Mouse (Mus musculus): ENCODE measurements around the gene Camk1d. TPM values are rescaled to one million over a fixed set of nuclear protein-coding genes. Genes with fewer than 3 reads are reported as not detected.

The Camk1d gene
- polyA plus RNA-seq, 1 experiment from 2014 or later = 1.1 TPM

GRCm38 (mm10) chr2:5709911-5710310 is 4.4 kb downstream of the Camk1d start:
- no peak for ATAC-seq (ENCODE audit: insufficient number of reproducible peaks, insufficient read depth, low FRiP score, low TSS enrichment, low read depth)
- peaks cover 38% of the 10 kb centered on the region for H3K27me3 ChIP-seq
- no peaks in the 10 kb centered on the region for H3K9me3 ChIP-seq
- WGBS = 81% methylated on average over 4 of the region's 4 CpGs
- no peak overlapping the region for H3K9ac ChIP-seq (replicated peaks)
- H3K36me3 ChIP-seq = no peaks in the 10 kb centered on the region
- peaks cover 11% of the 10 kb centered on the region for H3K4me1 ChIP-seq (replicated peaks)
- no peak overlapping the region for H3K27ac ChIP-seq
- H3K4me3 ChIP-seq (replicated peaks) = no peak overlapping the region
- H3K4me2 ChIP-seq = no peak overlapping the region

GRCm38 (mm10) chr2:5707871-5708733 is 6.2 kb downstream of the Camk1d start:
- Histone ChIP-seq H3K4me2 (no peak overlapping the region), H3K4me1 (replicated peaks) (peaks cover 3% of the 10 kb centered on the region), H3K27me3 (peaks cover 21% of the 10 kb centered on the region), H3K27ac (no peak overlapping the region), H3K9ac (replicated peaks) (no peak overlapping the region), H3K9me3 (no peaks in the 10 kb centered on the region), H3K36me3 (no peaks in the 10 kb centered on the region), H3K4me3 (replicated peaks) (no peak overlapping the region)
- 72% methylated on average over 10 of the region's 10 CpGs for WGBS
- no peak for ATAC-seq (ENCODE audit: insufficient number of reproducible peaks, insufficient read depth, low FRiP score, low TSS enrichment, low read depth)

GRCm38 (mm10) chr2:5706618-5707017 is 7.7 kb downstream of the Camk1d start:
- WGBS = 76% methylated on average over 4 of the region's 4 CpGs
- Histone ChIP-seq H3K4me3 (replicated peaks) (no peak overlapping the region), H3K9me3 (no peaks in the 10 kb centered on the region), H3K27ac (no peak overlapping the region), H3K27me3 (peaks cover 7% of the 10 kb centered on the region), H3K4me2 (no peak overlapping the region), H3K9ac (replicated peaks) (no peak overlapping the region), H3K4me1 (replicated peaks) (no peaks in the 10 kb centered on the region), H3K36me3 (no peaks in the 10 kb centered on the region)
- no peak for ATAC-seq (ENCODE audit: insufficient number of reproducible peaks, insufficient read depth, low FRiP score, low TSS enrichment, low read depth)

- Histone ChIP-seq H3K9me3 (no peaks in the 10 kb centered on the region), H3K4me2 (no peak overlapping the region), H3K27ac (no peak overlapping the region), H3K36me3 (no peaks in the 10 kb centered on the region), H3K4me1 (replicated peaks) (no peaks in the 10 kb centered on the region), H3K4me3 (replicated peaks) (no peak overlapping the region), H3K27me3 (no peaks in the 10 kb centered on the region), H3K9ac (replicated peaks) (no peak overlapping the region)
- no peak for ATAC-seq (ENCODE audit: insufficient number of reproducible peaks, insufficient read depth, low FRiP score, low TSS enrichment, low read depth)
- WGBS = 83% methylated on average over 2 of the region's 2 CpGs
These were observed 11.9 kb downstream of the Camk1d start for GRCm38 (mm10) chr2:5702370-5702769.

GRCm38 (mm10) chr2:5700931-5701330 is 13.4 kb downstream of the Camk1d start:
- no peak for ATAC-seq (ENCODE audit: insufficient number of reproducible peaks, insufficient read depth, low FRiP score, low TSS enrichment, low read depth)
- Histone ChIP-seq H3K36me3 (no peaks in the 10 kb centered on the region), H3K4me3 (replicated peaks) (no peak overlapping the region), H3K4me2 (no peak overlapping the region), H3K9ac (replicated peaks) (no peak overlapping the region), H3K27ac (no peak overlapping the region), H3K9me3 (no peaks in the 10 kb centered on the region), H3K27me3 (no peaks in the 10 kb centered on the region), H3K4me1 (replicated peaks) (no peaks in the 10 kb centered on the region)
- 92% methylated on average over 3 of the region's 3 CpGs for WGBS

- Histone ChIP-seq H3K27me3 (no peaks in the 10 kb centered on the region), H3K4me3 (replicated peaks) (no peak overlapping the region), H3K9me3 (no peaks in the 10 kb centered on the region), H3K36me3 (no peaks in the 10 kb centered on the region), H3K9ac (replicated peaks) (no peak overlapping the region), H3K27ac (no peak overlapping the region), H3K4me2 (no peak overlapping the region), H3K4me1 (replicated peaks) (no peaks in the 10 kb centered on the region)
- 80% methylated on average over 8 of the region's 8 CpGs for WGBS
- ATAC-seq (ENCODE audit: insufficient number of reproducible peaks, insufficient read depth, low FRiP score, low TSS enrichment, low read depth) = no peak
These were observed 15.9 kb downstream of the Camk1d start for GRCm38 (mm10) chr2:5698451-5698850.

GRCm38 (mm10) chr2:5694094-5694493 is 20.2 kb downstream of the Camk1d start:
- ATAC-seq (ENCODE audit: insufficient number of reproducible peaks, insufficient read depth, low FRiP score, low TSS enrichment, low read depth) = no peak
- H3K9me3 ChIP-seq = no peaks in the 10 kb centered on the region
- H3K9ac ChIP-seq (replicated peaks) = no peak overlapping the region
- no peak overlapping the region for H3K4me2 ChIP-seq
- no peaks in the 10 kb centered on the region for H3K4me1 ChIP-seq (replicated peaks)
- no peaks in the 10 kb centered on the region for H3K27me3 ChIP-seq
- H3K36me3 ChIP-seq = no peaks in the 10 kb centered on the region
- H3K27ac ChIP-seq = no peak overlapping the region
- 77% methylated on average over 9 of the region's 9 CpGs for WGBS
- H3K4me3 ChIP-seq (replicated peaks) = no peak overlapping the region

- no peaks in the 10 kb centered on the region for H3K9me3 ChIP-seq
- H3K4me1 ChIP-seq (replicated peaks) = no peaks in the 10 kb centered on the region
- H3K9ac ChIP-seq (replicated peaks) = no peak overlapping the region
- no peaks in the 10 kb centered on the region for H3K36me3 ChIP-seq
- H3K4me2 ChIP-seq = no peak overlapping the region
- no peak overlapping the region for H3K27ac ChIP-seq
- no peaks in the 10 kb centered on the region for H3K27me3 ChIP-seq
- WGBS = 83% methylated on average over 3 of the region's 3 CpGs
- H3K4me3 ChIP-seq (replicated peaks) = no peak overlapping the region
- no peak for ATAC-seq (ENCODE audit: insufficient number of reproducible peaks, insufficient read depth, low FRiP score, low TSS enrichment, low read depth)
These were observed 22.6 kb downstream of the Camk1d start for GRCm38 (mm10) chr2:5691729-5692128.

- no peaks in the 10 kb centered on the region for H3K9me3 ChIP-seq
These were observed 30.9 kb downstream of the Camk1d start for GRCm38 (mm10) chr2:5683366-5683765.

GRCm38 (mm10) chr2:5681909-5682308 is 32.4 kb downstream of the Camk1d start:
- H3K4me2 ChIP-seq = no peak overlapping the region
- no peak overlapping the region for H3K9ac ChIP-seq (replicated peaks)
- no peak overlapping the region for H3K27ac ChIP-seq
- no peak overlapping the region for H3K4me3 ChIP-seq (replicated peaks)
- no peaks in the 10 kb centered on the region for H3K9me3 ChIP-seq
- H3K4me1 ChIP-seq (replicated peaks) = peaks cover 4% of the 10 kb centered on the region
- 88% methylated on average over 8 of the region's 8 CpGs for whole genome bisulfite sequencing
- no peaks in the 10 kb centered on the region for H3K36me3 ChIP-seq
- no peaks in the 10 kb centered on the region for H3K27me3 ChIP-seq
- no peak for ATAC-seq (ENCODE audit: insufficient number of reproducible peaks, insufficient read depth, low FRiP score, low TSS enrichment, low read depth)

More at GRCm38 (mm10) chr2:5683366-5683765, 30.9 kb downstream of the Camk1d start:
- Histone ChIP-seq H3K4me1 (replicated peaks) (no peaks in the 10 kb centered on the region), H3K9ac (replicated peaks) (no peak overlapping the region), H3K27me3 (no peaks in the 10 kb centered on the region), H3K4me3 (replicated peaks) (no peak overlapping the region), H3K4me2 (no peak overlapping the region), H3K27ac (no peak overlapping the region), H3K36me3 (no peaks in the 10 kb centered on the region)
- no peak for ATAC-seq (ENCODE audit: insufficient number of reproducible peaks, insufficient read depth, low FRiP score, low TSS enrichment, low read depth)
- WGBS = 91% methylated on average over 4 of the region's 4 CpGs

- H3K4me3 ChIP-seq (replicated peaks) = no peak overlapping the region
- no peak for ATAC-seq (ENCODE audit: insufficient number of reproducible peaks, insufficient read depth, low FRiP score, low TSS enrichment, low read depth)
- H3K27ac ChIP-seq = no peak overlapping the region
- no peak overlapping the region for H3K9ac ChIP-seq (replicated peaks)
- no peaks in the 10 kb centered on the region for H3K9me3 ChIP-seq
- peaks cover 10% of the 10 kb centered on the region for H3K4me1 ChIP-seq (replicated peaks)
- H3K4me2 ChIP-seq = no peak overlapping the region
- no peaks in the 10 kb centered on the region for H3K36me3 ChIP-seq
- whole genome bisulfite sequencing = 89% methylated on average over 7 of the region's 7 CpGs
- no peaks in the 10 kb centered on the region for H3K27me3 ChIP-seq
These were observed 33.0 kb downstream of the Camk1d start for GRCm38 (mm10) chr2:5681302-5681701.

- Histone ChIP-seq H3K27me3 (no peaks in the 10 kb centered on the region), H3K27ac (no peak overlapping the region), H3K36me3 (no peaks in the 10 kb centered on the region), H3K4me2 (no peak overlapping the region), H3K4me3 (replicated peaks) (no peak overlapping the region), H3K9ac (replicated peaks) (no peak overlapping the region), H3K4me1 (replicated peaks) (peaks cover 17% of the 10 kb centered on the region), H3K9me3 (no peaks in the 10 kb centered on the region)
- ATAC-seq (ENCODE audit: insufficient number of reproducible peaks, insufficient read depth, low FRiP score, low TSS enrichment, low read depth) = no peak
- WGBS = 70% methylated on average over 2 of the region's 2 CpGs
These were observed 35.3 kb downstream of the Camk1d start for GRCm38 (mm10) chr2:5679055-5679454.

All from limb, embryonic 12.5 days (tissue).